Mouse (Mus musculus): ENCODE measurements around the gene Olfr23. TPM values are rescaled to one million over a fixed set of nuclear protein-coding genes. Genes with fewer than 3 reads are reported as not detected.
"Not testable (repeated sequence)": the region's sequence is repeated elsewhere in the genome, so short reads cannot be mapped to it uniquely, and the experiment has no call there.

Gene Olfr23
- total RNA-seq (2021) (not detected), polyA plus RNA-seq (2012; rRNA removed) (not detected in 2 replicates)
- long read RNA-seq: 0 reads

- no peak for DNase-seq
Observed at GRCm38 (mm10) chr11:73936377-73936776, at the start of gene Olfr23. TSS of gene Olfr23 (plus strand) at chr11:73936677.

GRCm38 (mm10) chr11:73890671-73891070 lies 45.8 kb upstream of the Olfr23 start, which contains the start of gene Olfr394:
TSS of gene Olfr394 (minus strand) at chr11:73890771.
- DNase-seq: no peak

- DNase-seq: not testable (repeated sequence)
Observed at GRCm38 (mm10) chr11:73909199-73909598, 27.3 kb upstream of the Olfr23 start, which contains the start of gene Olfr395. TSS of gene Olfr395 (minus strand) at chr11:73909299.

GRCm38 (mm10) chr11:73960517-73960916 lies 24.0 kb downstream of the Olfr23 start, which contains the start of gene Olfr397:
TSS of gene Olfr397 (plus strand) at chr11:73960817.
- no peak for DNase-seq

- DNase-seq: no peak
Observed at GRCm38 (mm10) chr11:73990307-73990706, 53.8 kb downstream of the Olfr23 start, which contains the start of gene Olfr398. TSS of gene Olfr398 (minus strand) at chr11:73990407.

Other genes with a start within 250 kb of the Olfr23 start
- not detected for gene Zfp735, start 247.9 kb upstream of the Olfr23 start, total RNA-seq (2021)
- not detected in 2 replicates for gene Zfp735, start 247.9 kb upstream of the Olfr23 start, polyA plus RNA-seq (2012; rRNA removed)
- gene Olfr389, start 156.0 kb upstream of the Olfr23 start, total RNA-seq (2021): not detected
- not detected in 2 replicates for gene Olfr389, start 156.0 kb upstream of the Olfr23 start, polyA plus RNA-seq (2012; rRNA removed)
- gene Olfr390, start 153.7 kb upstream of the Olfr23 start, total RNA-seq (2021): not detected
- gene Olfr390, start 153.7 kb upstream of the Olfr23 start, polyA plus RNA-seq (2012; rRNA removed): not detected in 2 replicates
- gene Olfr391-ps, start 133.6 kb upstream of the Olfr23 start, total RNA-seq (2021): not detected
- gene Olfr391-ps, start 133.6 kb upstream of the Olfr23 start, polyA plus RNA-seq (2012; rRNA removed): not detected in 2 replicates
- gene Olfr392, start 119.6 kb upstream of the Olfr23 start, total RNA-seq (2021): not detected
- gene Olfr392, start 119.6 kb upstream of the Olfr23 start, polyA plus RNA-seq (2012; rRNA removed): not detected in 2 replicates
- gene Olfr393, start 85.2 kb upstream of the Olfr23 start, total RNA-seq (2021): not detected
- not detected in 2 replicates for gene Olfr393, start 85.2 kb upstream of the Olfr23 start, polyA plus RNA-seq (2012; rRNA removed)
- gene Olfr394, start 45.9 kb upstream of the Olfr23 start, total RNA-seq (2021): not detected
- gene Olfr394, start 45.9 kb upstream of the Olfr23 start, polyA plus RNA-seq (2012; rRNA removed): not detected in 2 replicates
- not detected for gene Olfr395, start 27.4 kb upstream of the Olfr23 start, total RNA-seq (2021)
- not detected in 2 replicates for gene Olfr395, start 27.4 kb upstream of the Olfr23 start, polyA plus RNA-seq (2012; rRNA removed)
- not detected for gene Olfr397, start 24.1 kb downstream of the Olfr23 start, total RNA-seq (2021)
- not detected in 2 replicates for gene Olfr397, start 24.1 kb downstream of the Olfr23 start, polyA plus RNA-seq (2012; rRNA removed)
- gene Olfr398, start 53.7 kb downstream of the Olfr23 start, total RNA-seq (2021): not detected
- not detected in 2 replicates for gene Olfr398, start 53.7 kb downstream of the Olfr23 start, polyA plus RNA-seq (2012; rRNA removed)
- gene Olfr139, start 119.9 kb downstream of the Olfr23 start, total RNA-seq (2021): not detected
- not detected in 2 replicates for gene Olfr139, start 119.9 kb downstream of the Olfr23 start, polyA plus RNA-seq (2012; rRNA removed)
- not detected for gene Olfr399, start 119.9 kb downstream of the Olfr23 start, total RNA-seq (2021)
- gene Olfr399, start 119.9 kb downstream of the Olfr23 start, polyA plus RNA-seq (2012; rRNA removed): not detected in 2 replicates
- not detected for gene Zfp616, start 133.3 kb downstream of the Olfr23 start, total RNA-seq (2021)
- gene Zfp616, start 133.3 kb downstream of the Olfr23 start, polyA plus RNA-seq (2012; rRNA removed): not detected in 2 replicates
- not detected for gene Olfr401, start 177.0 kb downstream of the Olfr23 start, total RNA-seq (2021)
- gene Olfr401, start 177.0 kb downstream of the Olfr23 start, polyA plus RNA-seq (2012; rRNA removed): not detected in 2 replicates
- not detected for gene Olfr402, start 216.9 kb downstream of the Olfr23 start, total RNA-seq (2021)
- not detected in 2 replicates for gene Olfr402, start 216.9 kb downstream of the Olfr23 start, polyA plus RNA-seq (2012; rRNA removed)
- gene Olfr403, start 249.6 kb downstream of the Olfr23 start, total RNA-seq (2021): not detected
- not detected in 2 replicates for gene Olfr403, start 249.6 kb downstream of the Olfr23 start, polyA plus RNA-seq (2012; rRNA removed)